Mouse (Mus musculus): ENCODE results near the gene Agbl2. TPM values are rescaled to one million over a fixed set of nuclear protein-coding genes. Genes with fewer than 3 reads are reported as not detected.

Agbl2 gene
- 0.89 and 1.2 TPM in 2 replicates for polyA plus RNA-seq (2014; fragmentation: Nextera tagmentation; extraction: Ambion mirVana)

DNA sequence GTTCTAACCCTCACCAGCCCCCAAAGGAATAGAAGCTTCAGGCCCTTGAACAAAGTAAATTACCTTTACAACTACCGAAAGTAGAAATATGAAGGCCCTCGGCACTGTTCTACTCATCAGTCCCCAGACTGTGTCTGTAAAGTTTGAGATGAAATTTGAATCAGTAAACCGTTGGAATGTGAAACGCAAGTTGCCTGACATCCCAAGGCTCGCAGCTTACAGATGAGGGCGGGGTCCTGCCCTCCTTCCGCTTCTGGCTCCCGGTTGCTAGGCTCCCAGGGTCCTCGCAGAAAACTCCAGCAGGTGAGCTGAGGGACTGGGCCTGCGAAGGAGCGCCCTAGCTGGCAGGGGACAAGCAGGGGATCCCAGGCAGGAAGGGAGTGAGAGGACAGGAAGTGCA, at the start of gene Agbl2:
Gene Agbl2, plus strand, starts transcription at position 270 of the 400 bp plus-strand sequence.
- DNase-seq (ENCODE audit: low spot score): no peak
- H3K4me2 ChIP-seq (ENCODE audit: low read length): peak within 1 kb of the TSS; percentile 55
- peak within 1 kb of the TSS; percentile 21 for H3K4me3 ChIP-seq (ENCODE audit: low read depth, low read length)
- ATAC-seq: peak; percentile 43
- peak within 1 kb of the TSS; percentile 37 for H3K9ac ChIP-seq (ENCODE audit: low read length)
- 7% methylated on average over 11 of the region's 11 CpGs for WGBS
- H3K9me3 ChIP-seq (replicated peaks; ENCODE audit: control insufficient read depth, low read length): no peaks in the 10 kb centered on the region
- no peak within 1 kb of the TSS for H3K27ac ChIP-seq (ENCODE audit: low read depth, low read length)
- no peaks in the 10 kb centered on the region for H3K27me3 ChIP-seq (replicated peaks; ENCODE audit: control insufficient read depth, insufficient read depth, low read length)
- H3K36me3 ChIP-seq (ENCODE audit: control insufficient read depth, insufficient read depth, low read length): peaks cover 38% of the 10 kb centered on the region
- peaks cover 2% of the 10 kb centered on the region; the same call in 1 of the 2 replicates for H3K4me1 ChIP-seq (ENCODE audit: control insufficient read depth, insufficient read depth, low read length)

DNA sequence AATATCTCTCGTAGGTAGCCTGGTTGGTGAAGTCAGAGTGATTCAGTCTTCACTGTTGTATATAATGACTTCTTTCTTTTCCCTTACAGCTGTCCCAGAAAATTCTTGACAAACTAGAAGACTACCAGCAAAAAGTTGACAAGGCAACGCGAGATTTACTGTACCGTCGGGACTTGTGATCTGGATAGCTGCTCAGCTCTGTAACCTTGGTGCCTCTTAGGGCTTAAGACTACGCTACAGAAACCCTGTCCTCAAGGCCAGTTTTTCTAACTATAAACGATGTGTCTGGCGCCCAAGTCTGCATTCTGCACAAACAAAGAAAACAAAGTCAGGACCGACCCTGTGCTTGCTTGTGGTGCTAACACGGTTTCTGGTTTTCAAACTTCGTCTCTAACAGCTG, 47.2 kb upstream of the Agbl2 start:
- Histone ChIP-seq H3K36me3 (ENCODE audit: control insufficient read depth, insufficient read depth, low read length) (peaks cover 75% of the 10 kb centered on the region), H3K4me2 (ENCODE audit: low read length) (no peak overlapping the region), H3K27me3 (replicated peaks; ENCODE audit: control insufficient read depth, insufficient read depth, low read length) (no peaks in the 10 kb centered on the region), H3K9me3 (replicated peaks; ENCODE audit: control insufficient read depth, low read length) (no peaks in the 10 kb centered on the region), H3K9ac (ENCODE audit: low read length) (no peak overlapping the region), H3K4me1 (ENCODE audit: control insufficient read depth, insufficient read depth, low read length) (no peaks in the 10 kb centered on the region), H3K4me3 (ENCODE audit: low read depth, low read length) (no peak overlapping the region), H3K27ac (ENCODE audit: low read depth, low read length) (no peak overlapping the region)
- ATAC-seq (no peak), DNase-seq (ENCODE audit: low spot score) (no peak)
- 90% methylated on average over 11 of the region's 11 CpGs for WGBS

DNA sequence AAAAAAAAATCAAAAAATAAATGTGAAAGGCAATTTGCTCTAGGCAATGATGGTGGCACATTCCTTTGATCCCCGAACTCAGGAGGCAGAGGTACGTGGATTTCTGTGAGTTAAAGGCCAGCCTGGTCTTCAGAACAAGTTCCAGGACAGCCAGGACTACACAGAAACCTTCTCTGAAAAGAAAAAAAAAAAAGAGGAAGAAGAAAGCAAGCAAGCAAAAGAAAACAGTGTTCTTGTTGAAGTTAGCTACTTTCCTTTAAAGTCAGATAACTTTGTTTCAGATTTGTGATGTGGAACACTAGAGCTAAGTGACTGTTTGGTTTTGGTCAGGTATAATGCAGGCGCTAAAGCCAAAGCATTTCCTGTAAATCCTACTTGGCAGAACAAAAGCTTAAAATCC, 43.7 kb upstream of the Agbl2 start:
- Histone ChIP-seq H3K27ac (ENCODE audit: low read depth, low read length) (no peak overlapping the region), H3K9me3 (replicated peaks; ENCODE audit: control insufficient read depth, low read length) (no peaks in the 10 kb centered on the region), H3K9ac (ENCODE audit: low read length) (no peak overlapping the region), H3K4me2 (ENCODE audit: low read length) (no peak overlapping the region), H3K4me1 (ENCODE audit: control insufficient read depth, insufficient read depth, low read length) (no peaks in the 10 kb centered on the region), H3K4me3 (ENCODE audit: low read depth, low read length) (no peak overlapping the region), H3K36me3 (ENCODE audit: control insufficient read depth, insufficient read depth, low read length) (peaks cover 42% of the 10 kb centered on the region), H3K27me3 (replicated peaks; ENCODE audit: control insufficient read depth, insufficient read depth, low read length) (no peaks in the 10 kb centered on the region)
- WGBS: 94% methylated on average over 3 of the region's 3 CpGs
- DNase-seq (ENCODE audit: low spot score) (no peak), ATAC-seq (no peak)

DNA sequence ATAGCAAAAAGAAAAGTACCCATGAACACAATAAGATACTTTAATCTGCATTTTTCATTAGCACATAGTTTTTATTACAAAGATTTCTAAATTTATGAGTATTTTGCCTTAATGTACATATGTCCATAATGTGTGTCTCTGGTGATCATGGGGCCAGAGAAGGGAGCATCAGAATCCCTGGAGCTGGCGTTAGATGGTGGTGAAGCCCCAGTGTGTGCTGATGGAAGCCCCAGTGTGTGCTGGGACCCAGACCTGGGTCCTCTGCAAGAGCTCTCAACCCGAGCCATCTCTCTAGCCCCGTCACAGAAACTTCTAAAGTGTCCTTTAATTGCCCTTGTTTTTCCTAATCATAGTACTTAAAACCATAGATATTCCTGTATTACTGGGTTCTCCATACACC, 43.2 kb upstream of the Agbl2 start:
- H3K9me3 ChIP-seq (replicated peaks; ENCODE audit: control insufficient read depth, low read length): no peaks in the 10 kb centered on the region
- ATAC-seq (no peak), DNase-seq (ENCODE audit: low spot score) (no peak)
- H3K27me3 ChIP-seq (replicated peaks; ENCODE audit: control insufficient read depth, insufficient read depth, low read length): no peaks in the 10 kb centered on the region
- no peak overlapping the region for H3K4me2 ChIP-seq (ENCODE audit: low read length)
- H3K4me1 ChIP-seq (ENCODE audit: control insufficient read depth, insufficient read depth, low read length): no peaks in the 10 kb centered on the region
- no peak overlapping the region for H3K27ac ChIP-seq (ENCODE audit: low read depth, low read length)
- 89% methylated on average over 3 of the region's 3 CpGs for WGBS
- H3K36me3 ChIP-seq (ENCODE audit: control insufficient read depth, insufficient read depth, low read length): peaks cover 37% of the 10 kb centered on the region
- no peak overlapping the region for H3K9ac ChIP-seq (ENCODE audit: low read length)
- no peak overlapping the region for H3K4me3 ChIP-seq (ENCODE audit: low read depth, low read length)

DNA sequence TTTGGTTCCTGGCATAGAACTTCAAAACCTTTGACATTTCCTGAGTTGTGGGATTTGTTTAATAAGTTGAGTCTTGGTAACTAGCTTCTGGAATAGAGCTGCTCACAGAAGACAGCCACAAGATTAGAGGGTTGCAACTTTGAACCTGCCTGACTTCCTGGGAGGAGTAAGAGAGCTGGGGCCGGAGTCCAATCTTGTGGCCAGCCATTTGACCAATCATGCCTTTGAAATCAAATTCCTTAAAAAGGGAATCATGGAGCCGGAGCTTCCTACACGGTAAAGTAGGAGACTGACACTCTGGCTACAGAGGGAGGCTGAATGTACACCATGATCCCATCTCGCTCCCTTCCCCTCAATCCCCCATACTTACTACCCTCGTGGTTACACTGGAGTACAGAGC, 42.6 kb upstream of the Agbl2 start:
- Histone ChIP-seq H3K4me2 (ENCODE audit: low read length) (no peak overlapping the region), H3K27ac (ENCODE audit: low read depth, low read length) (no peak overlapping the region), H3K4me3 (ENCODE audit: low read depth, low read length) (no peak overlapping the region), H3K4me1 (ENCODE audit: control insufficient read depth, insufficient read depth, low read length) (no peaks in the 10 kb centered on the region), H3K9me3 (replicated peaks; ENCODE audit: control insufficient read depth, low read length) (no peaks in the 10 kb centered on the region), H3K27me3 (replicated peaks; ENCODE audit: control insufficient read depth, insufficient read depth, low read length) (no peaks in the 10 kb centered on the region), H3K9ac (ENCODE audit: low read length) (no peak overlapping the region), H3K36me3 (ENCODE audit: control insufficient read depth, insufficient read depth, low read length) (peaks cover 31% of the 10 kb centered on the region)
- ATAC-seq (no peak), DNase-seq (ENCODE audit: low spot score) (no peak)
- WGBS: 88% methylated on average over 5 of the region's 5 CpGs

DNA sequence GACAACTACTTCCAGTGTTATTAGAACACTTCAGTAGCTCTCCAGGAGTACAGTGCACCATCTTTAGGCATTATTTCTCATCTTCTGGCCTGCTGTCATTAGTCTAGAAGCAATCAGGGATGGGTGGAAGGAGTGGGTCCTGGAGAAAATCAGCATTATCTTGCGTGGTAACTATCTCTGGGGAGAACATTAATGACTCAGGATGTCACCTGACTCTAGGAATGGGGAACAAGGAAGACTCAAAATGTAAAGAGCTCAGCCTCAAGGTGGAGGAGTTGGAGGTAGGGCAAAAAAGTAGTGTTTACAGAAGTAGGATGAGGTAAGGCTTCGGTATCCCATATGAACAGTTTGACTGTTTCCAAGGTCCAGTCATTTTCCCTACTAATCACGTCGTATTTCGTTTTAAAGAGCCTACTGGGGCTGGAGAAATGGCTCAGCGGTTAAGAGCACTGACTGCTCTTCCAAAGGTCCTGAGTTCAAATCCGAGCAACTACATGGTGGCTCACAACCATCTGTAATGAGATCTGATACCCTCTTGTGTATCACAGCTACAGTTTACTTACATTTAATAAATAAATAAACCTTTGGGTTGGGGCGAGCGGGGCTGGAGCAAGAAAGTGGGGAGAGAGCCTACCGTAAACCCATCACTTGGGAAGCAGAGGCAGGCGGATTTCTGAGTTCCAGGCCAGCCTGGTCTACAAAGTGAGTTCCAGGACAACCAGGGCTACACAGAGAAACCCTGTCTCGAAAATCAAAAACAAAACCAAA, 38.1 kb upstream of the Agbl2 start:
- Histone ChIP-seq H3K9me3 (replicated peaks; ENCODE audit: control insufficient read depth, low read length) (no peaks in the 10 kb centered on the region), H3K27ac (ENCODE audit: low read depth, low read length) (peak overlapping the region; percentile 98), H3K27me3 (replicated peaks; ENCODE audit: control insufficient read depth, insufficient read depth, low read length) (no peaks in the 10 kb centered on the region), H3K4me1 (ENCODE audit: control insufficient read depth, insufficient read depth, low read length) (peaks cover 13% of the 10 kb centered on the region), H3K4me2 (ENCODE audit: low read length) (peak overlapping the region; percentile 53), H3K36me3 (ENCODE audit: control insufficient read depth, insufficient read depth, low read length) (peaks cover 18% of the 10 kb centered on the region; the same call in 1 of the 2 replicates), H3K9ac (ENCODE audit: low read length) (peak overlapping the region; percentile 54), H3K4me3 (ENCODE audit: low read depth, low read length) (peak overlapping the region; percentile 95)
- DNase-seq (ENCODE audit: low spot score) (no peak), ATAC-seq (peak; percentile 3)
- 67% methylated on average over 12 of the region's 12 CpGs for WGBS

DNA sequence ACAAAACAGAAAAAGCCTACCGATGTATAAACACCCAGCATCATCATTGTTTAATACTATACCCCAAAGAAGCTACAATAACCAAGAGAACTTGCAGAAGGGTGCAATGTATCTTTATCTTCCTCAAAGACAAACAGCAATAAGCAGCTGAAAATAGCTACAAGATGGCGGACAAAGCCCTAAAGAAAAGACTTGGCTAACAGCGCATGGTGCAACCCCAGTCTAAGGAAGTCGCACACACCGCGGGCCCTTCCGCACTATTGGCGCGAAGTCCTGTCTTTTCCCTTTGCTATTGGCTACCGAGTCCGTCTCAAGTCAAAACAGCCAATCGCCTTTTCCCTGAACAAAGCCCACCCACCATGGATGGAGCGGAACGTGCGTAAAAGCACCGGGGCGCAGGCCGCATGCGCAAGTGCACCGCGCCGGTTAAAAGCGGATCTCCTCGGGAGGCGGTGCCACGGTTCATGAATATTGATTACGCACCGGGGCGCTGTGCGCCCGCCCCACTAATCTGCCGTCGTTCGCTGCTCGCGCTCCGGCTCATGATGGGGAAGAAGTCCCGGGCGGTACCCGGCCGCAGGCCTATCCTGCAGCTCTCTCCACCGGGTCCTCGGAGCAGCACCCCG, 37.4 kb upstream of the Agbl2 start, which contains the start of gene Fnbp4:
Gene Fnbp4, plus strand, starts transcription at position 318 of the 626 bp plus-strand sequence.
- peak; percentile 100 for DNase-seq (ENCODE audit: low spot score)
- Histone ChIP-seq H3K27ac (ENCODE audit: low read depth, low read length) (peak within 1 kb of the TSS; percentile 98), H3K4me3 (ENCODE audit: low read depth, low read length) (peak within 1 kb of the TSS; percentile 95), H3K9me3 (replicated peaks; ENCODE audit: control insufficient read depth, low read length) (no peaks in the 10 kb centered on the region), H3K4me2 (ENCODE audit: low read length) (peak within 1 kb of the TSS; percentile 69), H3K9ac (ENCODE audit: low read length) (peak within 1 kb of the TSS; percentile 98), H3K4me1 (ENCODE audit: control insufficient read depth, insufficient read depth, low read length) (peaks cover 16% of the 10 kb centered on the region), H3K27me3 (replicated peaks; ENCODE audit: control insufficient read depth, insufficient read depth, low read length) (no peaks in the 10 kb centered on the region), H3K36me3 (ENCODE audit: control insufficient read depth, insufficient read depth, low read length) (peaks cover 22% of the 10 kb centered on the region; the same call in 1 of the 2 replicates)
- under 1% methylated on average over 44 of the region's 44 CpGs for WGBS
- peak; percentile 100 for ATAC-seq

DNA sequence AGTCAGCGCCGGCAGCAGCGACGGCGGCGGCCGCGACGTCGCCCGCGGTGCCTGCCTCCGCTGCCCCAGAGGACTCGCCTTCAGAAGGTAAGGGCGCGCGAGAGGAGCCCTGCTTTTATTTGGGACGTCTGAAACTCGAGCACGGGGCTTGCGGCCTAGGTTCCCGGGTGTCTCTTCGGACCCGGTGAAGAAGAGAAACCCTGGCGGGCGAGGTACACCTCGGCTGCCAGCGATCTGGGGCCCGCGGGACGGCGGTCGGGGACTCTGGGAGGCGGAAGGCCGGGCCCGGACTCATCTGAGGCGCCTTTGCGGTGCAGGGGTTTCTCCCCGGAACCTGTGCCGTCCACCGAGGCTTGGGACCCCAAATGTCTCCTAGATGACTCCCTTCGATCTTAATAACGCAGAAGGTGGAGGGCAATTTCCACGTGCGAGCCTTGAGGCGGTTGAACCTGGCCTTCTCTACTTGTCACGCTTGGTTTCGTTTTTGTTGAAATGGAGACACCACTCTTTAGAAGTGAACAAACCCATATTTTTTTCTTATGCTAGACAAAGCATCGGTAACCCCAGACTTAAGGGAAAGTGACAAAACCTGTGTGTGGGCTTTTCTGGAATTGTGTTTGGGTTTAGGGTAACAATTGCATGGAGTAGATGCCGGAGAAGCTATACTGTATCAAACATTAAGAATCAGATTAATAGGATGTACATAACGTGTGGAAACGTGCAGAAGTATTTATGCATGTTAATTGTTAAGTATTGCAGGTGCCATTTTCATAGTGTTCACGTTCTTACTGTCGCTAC, 36.6 kb upstream of the Agbl2 start:
- no peaks in the 10 kb centered on the region for H3K9me3 ChIP-seq (replicated peaks; ENCODE audit: control insufficient read depth, low read length)
- under 1% methylated on average over 54 of the region's 54 CpGs for WGBS
- no peaks in the 10 kb centered on the region for H3K27me3 ChIP-seq (replicated peaks; ENCODE audit: control insufficient read depth, insufficient read depth, low read length)
- peak overlapping the region; percentile 98 for H3K9ac ChIP-seq (ENCODE audit: low read length)
- DNase-seq (ENCODE audit: low spot score) (peak; percentile 8), ATAC-seq (peak; percentile 58; the same call in 1 of the 2 replicates)
- H3K4me2 ChIP-seq (ENCODE audit: low read length): peak overlapping the region; percentile 69
- peaks cover 16% of the 10 kb centered on the region for H3K4me1 ChIP-seq (ENCODE audit: control insufficient read depth, insufficient read depth, low read length)
- peak overlapping the region; percentile 98 for H3K27ac ChIP-seq (ENCODE audit: low read depth, low read length)
- peaks cover 28% of the 10 kb centered on the region for H3K36me3 ChIP-seq (ENCODE audit: control insufficient read depth, insufficient read depth, low read length)
- peak overlapping the region; percentile 95 for H3K4me3 ChIP-seq (ENCODE audit: low read depth, low read length)

All from forebrain, embryonic 14.5 days (tissue).